ENCODE assay signal across 8 mouse cellular contexts in genomic region chr5:143403221-143404147, GRCm38 (mm10). TPM values are rescaled to one million over a fixed set of nuclear protein-coding genes. Genes with fewer than 3 reads are reported as not detected.
DNase-seq lines count a peak whose midpoint lies in the region; ATAC-seq lines count a peak whose summit lies in the region.

Kdelr2 (plus strand) TSS chr5:143403838.

- WGBS in hindbrain, embryonic 11.5 days = 3% methylated on average over 63 of the region's 72 CpGs

- peak within 1 kb of the TSS; percentile 75 for H3K4me2 ChIP-seq in hindbrain, embryonic 11.5 days (replicated peaks; ENCODE audit: low read depth, low read length)

- DNase-seq in MN1 (ENCODE audit: low spot score) = peak; percentile 97
- DNase-seq in cerebellum, adult 9-10 months = peak; percentile 89
- peak; percentile 67 to 89 for DNase-seq in frontal cortex, adult 2 months (ENCODE audit: extremely low spot score in 1 of 2, low spot score in 1 of 2)
- peak; percentile 99 for DNase-seq in hindbrain, embryonic 11.5 days (ENCODE audit: low spot score)
- peak; percentile 82 to 89 for DNase-seq in layer of hippocampus, postnatal 10 days (ENCODE audit: low spot score in 2 of 2)
- peak; percentile 94 for DNase-seq in lung, postnatal 10 days
- DNase-seq in ovary, postnatal 36 days (ENCODE audit: low spot score) = peak; percentile 93
- peak; percentile 80 for DNase-seq in thymus, postnatal 25 days

- peak within 1 kb of the TSS; percentile 42; the same call in 1 of the 2 replicates for H3K27ac ChIP-seq in hindbrain, embryonic 11.5 days (ENCODE audit: low read depth, low read length)

- no peaks in the 10 kb centered on the region for H3K27me3 ChIP-seq in hindbrain, embryonic 11.5 days (ENCODE audit: control insufficient read depth, insufficient read depth, low read length)

- peak; percentile 95 for ATAC-seq in hindbrain, embryonic 11.5 days (ENCODE audit: low FRiP score)

- no peaks in the 10 kb centered on the region for H3K4me1 ChIP-seq in hindbrain, embryonic 11.5 days (replicated peaks; ENCODE audit: control insufficient read depth, insufficient read depth, low read length)

- peak within 1 kb of the TSS; percentile 95 for H3K9ac ChIP-seq in hindbrain, embryonic 11.5 days (ENCODE audit: low read depth, low read length)

- H3K4me3 ChIP-seq in hindbrain, embryonic 11.5 days (ENCODE audit: low read depth, low read length) = peak within 1 kb of the TSS; percentile 95

- no peaks in the 10 kb centered on the region for H3K9me3 ChIP-seq in hindbrain, embryonic 11.5 days (ENCODE audit: control insufficient read depth, low read length)

- H3K36me3 ChIP-seq in hindbrain, embryonic 11.5 days (ENCODE audit: control insufficient read depth, insufficient read depth, low read length) = no peaks in the 10 kb centered on the region

RNA-seq across cellular contexts. Expression of gene Kdelr2, which starts in this region (rescaled TPM):
- 28.1 and 30.1 TPM in 2 replicates for polyA plus RNA-seq in frontal cortex, adult 2 months (2012; rRNA removed)
- polyA plus RNA-seq in hindbrain, embryonic 11.5 days (2014; fragmentation: Nextera tagmentation; extraction: Ambion mirVana) = 189 and 202 TPM in 2 replicates
- total RNA-seq in layer of hippocampus, postnatal 10 days (2021) = 10 to 100 TPM; 48.8 to 53.8 TPM

Comparison
In these comparisons a context has a peak if more than half of its experiments do, and no peak if none do; other contexts are left out.
1. Peak in every context shown above with its lines: DNase-seq, ATAC-seq, H3K4me3 ChIP-seq and H3K27ac ChIP-seq.